Mouse (Mus musculus) bone marrow macrophage, adult 2 months (primary cell): ENCODE measurements around the gene Met. TPM values are rescaled to one million over a fixed set of nuclear protein-coding genes. Genes with fewer than 3 reads are reported as not detected.

Experiments used
- H3K27ac ChIP-seq: 2 replicates; pipeline ENCODE4 v1.5.1; 2012; ENCODE audit warnings: low read depth, low read length; ENCODE audit not compliant: insufficient read depth
- H3K4me1 ChIP-seq: 2 replicates; pipeline ENCODE4 v1.6.1; 2012; ENCODE audit warnings: low read length; ENCODE audit not compliant: control insufficient read depth, insufficient read depth
- H3K4me3 ChIP-seq: 2 replicates; pipeline ENCODE4 v1.5.1; 2012; ENCODE audit warnings: mild to moderate bottlenecking, low read length, moderate library complexity; ENCODE audit not compliant: insufficient read depth
- CTCF ChIP-seq: IDR thresholded peaks from 2 replicates; pipeline ENCODE4 v1.5.1; 2012; ENCODE audit warnings: low read depth, mild to moderate bottlenecking, low read length, moderate library complexity
- POLR2A ChIP-seq: IDR thresholded peaks from 2 replicates; pipeline ENCODE4 v1.6.1; 2012; ENCODE audit warnings: mild to moderate bottlenecking, low read depth, low read length, borderline replicate concordance
- polyA plus RNA-seq: library from polyadenylated mRNA; stranded (reverse); fragments of >200 nt; gene quantifications from 2 replicates; pipeline ENCODE4 v1.2.4, GENCODE M21; 2012; ENCODE audit not compliant: missing spikeins, insufficient read depth, insufficient read length

The Met gene
- polyA plus RNA-seq, 1 experiment = 1.3 TPM

- TF ChIP-seq POLR2A (no peak), CTCF (no peak)
- no peak overlapping the region for H3K27ac ChIP-seq
- no peak overlapping the region for H3K4me3 ChIP-seq
- no peaks in the 10 kb centered on the region for H3K4me1 ChIP-seq
These were observed 82.7 kb downstream of the Met start for GRCm38 (mm10) chr6:17546341-17546740.

GRCm38 (mm10) chr6:17546825-17547224 is 83.2 kb downstream of the Met start:
- no peaks in the 10 kb centered on the region for H3K4me1 ChIP-seq
- H3K4me3 ChIP-seq = no peak overlapping the region
- no peak for TF ChIP-seq CTCF
- H3K27ac ChIP-seq = no peak overlapping the region

- TF ChIP-seq POLR2A (no peak), CTCF (no peak)
- no peak overlapping the region for H3K4me3 ChIP-seq
- no peak overlapping the region for H3K27ac ChIP-seq
- H3K4me1 ChIP-seq = no peaks in the 10 kb centered on the region
These were observed 85.2 kb downstream of the Met start for GRCm38 (mm10) chr6:17548786-17549185.

- TF ChIP-seq POLR2A = no peak
- no peak for TF ChIP-seq CTCF
- no peak overlapping the region for H3K4me3 ChIP-seq
- H3K27ac ChIP-seq = no peak overlapping the region
- H3K4me1 ChIP-seq = no peaks in the 10 kb centered on the region
These were observed 86.0 kb downstream of the Met start for GRCm38 (mm10) chr6:17549645-17550044.

GRCm38 (mm10) chr6:17554263-17554662 is 90.7 kb downstream of the Met start:
- H3K4me3 ChIP-seq = no peak overlapping the region
- no peaks in the 10 kb centered on the region for H3K4me1 ChIP-seq
- TF ChIP-seq POLR2A (no peak), CTCF (no peak)
- H3K27ac ChIP-seq = no peak overlapping the region

- no peak for TF ChIP-seq CTCF
- no peak for TF ChIP-seq POLR2A
- Histone ChIP-seq H3K4me1 (no peaks in the 10 kb centered on the region), H3K27ac (no peak overlapping the region), H3K4me3 (no peak overlapping the region)
These were observed 91.2 kb downstream of the Met start for GRCm38 (mm10) chr6:17554757-17555156.

GRCm38 (mm10) chr6:17555719-17556118 is 92.1 kb downstream of the Met start:
- no peak for TF ChIP-seq POLR2A
- TF ChIP-seq CTCF = no peak
- no peak overlapping the region for H3K4me3 ChIP-seq
- H3K4me1 ChIP-seq = no peaks in the 10 kb centered on the region
- H3K27ac ChIP-seq = no peak overlapping the region

- no peak overlapping the region for H3K4me3 ChIP-seq
- TF ChIP-seq CTCF (no peak), POLR2A (no peak)
- no peaks in the 10 kb centered on the region for H3K4me1 ChIP-seq
- H3K27ac ChIP-seq = no peak overlapping the region
These were observed 96.1 kb downstream of the Met start for GRCm38 (mm10) chr6:17559657-17560056.

GRCm38 (mm10) chr6:17561347-17561746 is 97.7 kb downstream of the Met start:
- H3K4me3 ChIP-seq = no peak overlapping the region
- H3K4me1 ChIP-seq = no peaks in the 10 kb centered on the region
- TF ChIP-seq POLR2A (no peak), CTCF (no peak)
- H3K27ac ChIP-seq = no peak overlapping the region

- Histone ChIP-seq H3K27ac (no peak overlapping the region), H3K4me1 (no peaks in the 10 kb centered on the region), H3K4me3 (no peak overlapping the region)
- TF ChIP-seq POLR2A = no peak
- TF ChIP-seq CTCF = no peak
These were observed 98.3 kb downstream of the Met start for GRCm38 (mm10) chr6:17561886-17562285.

GRCm38 (mm10) chr6:17562472-17563088 is 99.0 kb downstream of the Met start:
- TF ChIP-seq POLR2A (no peak), CTCF (no peak)
- Histone ChIP-seq H3K4me1 (no peaks in the 10 kb centered on the region), H3K27ac (no peak overlapping the region), H3K4me3 (no peak overlapping the region)
